Mouse (Mus musculus) E14TG2a.4 (cell line): ENCODE measurements around the gene Kat2a.

Experiments used
- CTCF ChIP-seq: conservative IDR thresholded peaks from 2 replicates; pipeline ENCODE4 v1.5.1; 2014; ENCODE audit warnings: low read length
- NANOG ChIP-seq: IDR thresholded peaks from 2 replicates; pipeline ENCODE4 v1.6.1; 2014; ENCODE audit warnings: borderline replicate concordance, low read length, mixed read lengths
- POU5F1 ChIP-seq: IDR thresholded peaks from 2 replicates; pipeline ENCODE4 v1.6.1; 2014; ENCODE audit warnings: low read length, borderline replicate concordance

DNA sequence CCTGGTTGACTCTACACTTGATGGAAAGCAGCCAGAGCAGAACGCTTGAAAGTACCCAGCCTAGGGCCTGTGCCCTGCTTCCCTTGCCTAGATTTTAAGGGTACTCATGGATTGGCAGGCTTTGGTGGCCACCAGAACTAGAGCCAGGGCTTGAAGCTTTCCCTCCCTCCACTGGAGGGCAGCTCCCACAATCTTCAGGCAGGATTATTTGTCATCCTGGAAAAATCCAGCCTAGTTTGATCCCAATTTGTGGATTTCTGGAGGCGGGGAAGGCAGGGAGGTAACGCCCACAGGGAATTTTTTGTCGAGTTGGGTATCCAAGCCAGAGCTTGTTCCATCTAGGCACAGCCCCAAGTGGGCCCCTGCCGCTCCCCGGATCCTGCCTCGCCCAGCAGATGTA is 21.9 kb downstream of the Kat2a start:
- no peak for TF ChIP-seq CTCF
- no peak for TF ChIP-seq POU5F1
- no peak for TF ChIP-seq NANOG
